Mouse (Mus musculus): ENCODE data around the gene Myh10.

DNA sequence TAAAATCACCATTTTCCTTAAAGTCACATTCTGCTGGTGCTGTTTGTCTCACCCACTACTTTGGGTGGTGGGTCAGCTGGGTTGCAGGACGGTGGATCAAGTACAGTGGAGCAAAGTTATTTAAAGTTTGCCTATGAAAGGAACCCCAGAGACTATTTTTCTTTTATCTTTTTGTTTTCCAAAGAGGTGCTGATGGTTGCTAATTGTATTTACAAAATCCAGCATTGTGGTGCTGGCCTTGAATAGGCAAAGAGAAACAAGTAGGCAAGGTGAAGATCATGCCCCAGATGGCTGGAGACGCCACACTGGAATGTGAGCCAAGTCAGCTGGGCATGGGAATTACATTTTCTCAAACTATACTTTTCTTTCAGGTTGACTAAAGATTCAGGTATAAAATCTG, 51.3 kb downstream of the Myh10 start:
- no peak for TF ChIP-seq CTCF (IDR thresholded peaks at IDR 0.05; ENCODE audit: low read depth)
- TF ChIP-seq EP300 (optimal IDR thresholded peaks at IDR 0.05): no peak

Measured in stomach, postnatal 0 days (tissue).